Mouse (Mus musculus) v-Abl transformed pro-B cells (cell line): ENCODE results near the gene Ybx3.

Experiments used
- in situ Hi-C, 2 experiments: fragments of 400-800 bp; cut with MboI; formaldehyde crosslinking; loops; one replicate each; pipeline ENCODE4 v1.15.1; 2025; ENCODE audit not compliant: unreplicated experiment in 2 of 2

Ybx3 gene

DNA sequence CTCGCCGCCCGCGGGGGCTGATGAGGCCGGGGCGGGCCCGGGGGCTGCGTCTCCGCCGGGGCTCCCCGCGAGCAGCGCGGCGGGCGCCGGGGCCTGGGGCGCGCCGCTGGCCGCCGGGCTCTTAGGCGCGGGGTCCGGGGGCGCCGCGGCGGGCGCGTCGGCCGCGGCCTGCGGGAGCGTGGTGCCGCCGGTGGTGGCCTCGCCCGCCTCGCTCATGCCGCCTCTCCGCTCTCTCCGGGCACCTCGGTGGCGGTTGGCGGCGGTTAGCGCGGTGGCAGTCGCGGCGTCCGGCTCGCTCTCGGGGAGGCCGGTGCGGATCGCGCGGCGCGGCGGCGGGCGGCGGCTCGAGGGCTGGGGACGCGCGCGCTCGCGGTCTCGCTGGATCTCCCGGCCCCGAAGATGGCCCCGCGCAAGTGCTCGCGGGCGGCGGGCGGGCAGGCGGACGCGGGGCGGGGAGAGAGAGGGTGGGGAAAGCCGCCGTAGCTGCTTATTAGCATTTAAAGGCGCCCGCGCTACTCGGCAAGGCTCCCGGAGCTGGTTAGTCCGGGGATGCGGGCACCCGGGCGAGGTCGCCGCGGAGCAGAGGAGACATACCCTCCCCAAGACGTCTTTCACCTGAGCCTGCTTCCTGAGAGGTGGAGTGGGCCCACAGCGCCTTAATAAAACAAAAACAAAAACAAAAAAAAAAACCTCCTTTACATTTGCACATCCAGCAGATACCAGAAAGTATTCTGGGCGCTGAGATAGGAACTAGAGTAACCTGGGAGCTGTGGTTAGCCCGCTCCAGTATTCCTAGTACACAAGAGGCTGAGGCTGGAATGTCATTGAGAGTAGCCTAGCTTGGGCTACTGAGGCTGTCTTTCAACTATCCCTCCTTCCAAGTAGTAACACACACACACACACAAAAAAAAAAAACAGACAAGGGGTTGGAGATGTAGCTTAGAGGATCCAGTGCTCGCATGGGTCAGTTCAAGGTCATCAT lies at the start of gene Ybx3:
TSS of gene Ybx3 (minus strand) at position 437 of the 982 bp plus-strand sequence.
- in situ Hi-C loops = no loop called here

DNA sequence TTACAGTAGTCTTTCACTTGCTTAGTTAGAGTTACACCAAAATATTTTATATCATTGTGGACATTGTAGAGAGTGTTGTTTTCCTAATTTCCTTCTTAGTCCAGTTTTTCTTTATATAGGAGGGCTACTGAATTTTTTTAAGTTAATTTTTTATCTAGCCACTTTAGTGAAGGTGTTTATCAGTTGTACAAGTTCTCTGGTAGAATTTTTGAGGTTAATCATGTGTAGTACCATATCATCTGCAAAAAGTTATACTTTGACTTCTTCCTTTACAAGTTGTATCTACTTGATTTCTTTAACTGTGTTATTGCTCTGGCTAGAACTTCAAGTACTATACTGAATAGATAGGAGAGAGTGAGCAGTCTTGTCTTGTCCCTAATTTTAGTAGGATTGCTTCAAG lies 48.4 kb upstream of the Ybx3 start:
- in situ Hi-C loops = no loop called here

DNA sequence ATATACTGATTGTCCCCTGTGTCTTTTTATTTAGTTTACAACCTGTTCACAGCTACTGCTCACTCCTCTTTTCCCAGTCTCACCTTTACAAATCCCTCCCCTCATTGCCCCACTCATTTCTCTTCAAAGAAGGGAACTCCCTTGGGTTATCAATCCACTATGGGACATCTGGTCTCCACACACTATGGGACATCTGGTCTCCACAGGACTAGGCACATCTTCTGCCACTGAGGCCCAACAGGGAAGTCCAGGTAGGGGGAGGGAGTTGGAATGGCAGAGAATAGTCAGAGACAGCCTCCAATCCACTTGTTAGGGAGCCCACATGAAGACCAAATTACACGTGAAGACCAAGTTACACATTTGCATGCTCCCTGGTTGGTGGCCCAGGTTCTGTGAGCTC lies 45.8 kb upstream of the Ybx3 start:
- in situ Hi-C loops = no loop called here

GRCm38 (mm10) chr6:131433153-131434048 lies 45.1 kb upstream of the Ybx3 start:
- in situ Hi-C loops = no loop called here

- in situ Hi-C loops = loop anchor here in 1 of 2 experiments (5.0 kb wide), 1 partner anchor 1844 kb away; the partner anchor contains the start of gene Klre1
Observed at GRCm38 (mm10) chr6:131421572-131421971, 33.3 kb upstream of the Ybx3 start.

GRCm38 (mm10) chr6:131419614-131420013 lies 31.3 kb upstream of the Ybx3 start:
- in situ Hi-C loops = loop anchor here (5.0 kb wide), 3 partner anchors 52 to 1842 kb away; partner anchors contain the start of gene Klre1 (in 2 of the 2)

- in situ Hi-C loops = loop anchor here (5.0 kb wide), 3 partner anchors 51 to 1841 kb away; partner anchors contain the start of gene Klre1 (in 1 of the 2)
Observed at GRCm38 (mm10) chr6:131418770-131419169, 30.5 kb upstream of the Ybx3 start.

GRCm38 (mm10) chr6:131411116-131411843 lies 23.0 kb upstream of the Ybx3 start:
- in situ Hi-C loops = no loop called here

- in situ Hi-C loops = no loop called here
Observed at GRCm38 (mm10) chr6:131406957-131407356, 18.7 kb upstream of the Ybx3 start.

DNA sequence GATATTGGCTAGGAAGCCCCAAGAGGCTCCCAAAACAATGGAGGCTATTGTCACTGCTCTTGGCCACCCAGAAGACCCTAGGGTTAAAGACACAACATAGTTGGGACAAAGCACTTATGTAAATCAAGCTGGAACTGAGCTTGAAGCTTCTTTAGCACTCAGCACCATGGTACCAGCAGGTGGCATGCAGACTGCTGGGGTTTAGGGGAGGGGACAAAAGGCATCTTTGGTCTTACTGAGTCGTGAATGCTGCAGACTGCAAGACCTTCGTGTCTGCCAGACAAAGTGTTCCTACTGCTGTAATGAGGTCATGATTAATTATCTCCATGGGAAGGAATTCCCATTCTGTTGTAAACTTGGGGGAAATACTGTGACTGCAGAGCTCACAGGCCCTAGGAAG lies 17.6 kb upstream of the Ybx3 start:
- in situ Hi-C loops = no loop called here

- in situ Hi-C loops = no loop called here
Observed at GRCm38 (mm10) chr6:131405174-131405573, 16.9 kb upstream of the Ybx3 start.

- in situ Hi-C loops = no loop called here
Observed at GRCm38 (mm10) chr6:131404260-131404659, 16.0 kb upstream of the Ybx3 start.

- in situ Hi-C loops = no loop called here
Observed at GRCm38 (mm10) chr6:131403036-131403435, 14.8 kb upstream of the Ybx3 start.

GRCm38 (mm10) chr6:131402606-131403005 lies 14.3 kb upstream of the Ybx3 start:
- in situ Hi-C loops = no loop called here

DNA sequence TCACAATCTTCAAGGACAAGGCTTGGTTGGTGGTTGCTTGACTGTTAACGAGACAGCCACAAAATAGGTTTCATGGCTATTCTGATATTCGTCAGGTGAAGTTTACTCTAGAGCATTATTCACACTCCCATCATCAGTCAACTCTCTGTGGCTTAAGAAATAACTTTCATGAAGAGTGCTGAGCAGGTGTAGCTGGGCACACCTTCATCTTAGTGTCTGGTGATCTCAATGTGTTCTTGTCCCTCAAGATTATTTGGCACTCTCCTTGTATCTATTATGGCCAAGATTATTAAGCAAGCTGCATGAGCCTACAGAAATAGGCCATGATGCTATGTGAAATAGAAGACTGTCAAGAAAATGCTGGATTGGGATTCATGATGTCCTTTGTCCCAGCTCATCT lies 13.0 kb upstream of the Ybx3 start:
- in situ Hi-C loops = no loop called here

DNA sequence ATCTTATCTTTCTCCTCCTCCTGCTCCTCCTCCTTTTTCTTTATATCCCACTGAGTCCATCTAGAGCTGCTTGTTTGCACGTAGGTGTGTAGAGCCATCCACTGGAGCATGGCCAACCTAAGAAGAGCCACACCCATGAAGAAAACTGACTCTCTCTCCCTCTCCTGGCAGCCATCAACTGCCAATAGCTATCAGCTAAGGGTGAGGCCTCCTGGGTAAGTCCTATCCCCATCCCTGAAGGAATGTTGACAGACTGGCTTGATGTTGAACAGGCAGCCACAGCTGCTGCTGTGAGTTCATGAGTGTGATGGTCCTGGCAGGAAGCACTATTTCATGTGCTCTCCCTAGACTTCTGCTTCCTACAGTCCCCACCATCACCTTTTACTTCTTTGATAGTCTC lies 8.4 kb upstream of the Ybx3 start:
- in situ Hi-C loops = no loop called here

GRCm38 (mm10) chr6:131393873-131394660 lies 5.8 kb upstream of the Ybx3 start:
- in situ Hi-C loops = no loop called here

- in situ Hi-C loops = no loop called here
Observed at GRCm38 (mm10) chr6:131387221-131388039, 846 bp downstream of the Ybx3 start.
